Mouse (Mus musculus) T-helper 17 cell (primary cell): ENCODE data around the gene Vmn1r20.
"Not testable (repeated sequence)": the region's sequence is repeated elsewhere in the genome, so short reads cannot be mapped to it uniquely, and the experiment has no call there.

Source experiments
- in situ Hi-C, 2 experiments: fragments of 300-600 bp; cut with MboI, MseI; formaldehyde crosslinking; loops; 1 replicate in 1 of 2; 2 replicates in 1 of 2; pipeline ENCODE4 v1.15.1; 2025; ENCODE audit warnings: high pct_unique_total_duplicates in 2 of 2

Gene Vmn1r20

GRCm38 (mm10) chr6:57428630-57429029 is at the start of gene Vmn1r20:
Gene Vmn1r20, plus strand, starts transcription at chr6:57428930.
- in situ Hi-C loops, result no loop called here

GRCm38 (mm10) chr6:57395683-57396082 is 33.0 kb upstream of the Vmn1r20 start, which contains the start of gene Vmn1r18:
Gene Vmn1r18, minus strand, starts transcription at chr6:57395783.
- in situ Hi-C loops, result loop anchor here in 1 of 2 experiments (10.0 kb wide), 1 partner anchor 651 kb away; no protein-coding TSS in a partner anchor

GRCm38 (mm10) chr6:57403480-57403879 is 25.2 kb upstream of the Vmn1r20 start, which contains the start of gene Vmn1r19:
Gene Vmn1r19, plus strand, starts transcription at chr6:57403780.
- in situ Hi-C loops, result not testable (repeated sequence)

GRCm38 (mm10) chr6:57431196-57431595 is 2.5 kb downstream of the Vmn1r20 start:
- in situ Hi-C loops, result loop anchor here in 1 of 2 experiments (5.0 kb wide), 1 partner anchor 786 kb away; the partner anchor contains the start of gene Vmn1r27

GRCm38 (mm10) chr6:57468161-57468560 is 39.4 kb downstream of the Vmn1r20 start:
- in situ Hi-C loops, result not testable (repeated sequence)
